Mouse (Mus musculus) megakaryocyte, adult 5-6 weeks (primary cell): ENCODE data around the gene Olfr1275. TPM values are rescaled to one million over a fixed set of nuclear protein-coding genes. Genes with fewer than 3 reads are reported as not detected.

ENCODE experiments used
- ATAC-seq: 2 replicates; pipeline ENCODE4 v1.8.0; 2016; ENCODE audit warnings: mild to moderate bottlenecking, inconsistent platforms; ENCODE audit not compliant: poor library complexity, severe bottlenecking
- total RNA-seq, 2 experiments: library from RNA; stranded (forward) in 1 of 2; stranded (reverse) in 1 of 2; fragments of 153-499, 151-499 nt in 1 of 2; fragments of 221-1000, 200-1000 nt in 1 of 2; gene quantifications; 2 replicates each; pipeline versions ENCODE4 v1.2.3 to v1.2.4; 2015 to 2017

Olfr1275 gene
- total RNA-seq (2015): not detected in 2 replicates
- not detected in 2 replicates for total RNA-seq (2017)

DNA sequence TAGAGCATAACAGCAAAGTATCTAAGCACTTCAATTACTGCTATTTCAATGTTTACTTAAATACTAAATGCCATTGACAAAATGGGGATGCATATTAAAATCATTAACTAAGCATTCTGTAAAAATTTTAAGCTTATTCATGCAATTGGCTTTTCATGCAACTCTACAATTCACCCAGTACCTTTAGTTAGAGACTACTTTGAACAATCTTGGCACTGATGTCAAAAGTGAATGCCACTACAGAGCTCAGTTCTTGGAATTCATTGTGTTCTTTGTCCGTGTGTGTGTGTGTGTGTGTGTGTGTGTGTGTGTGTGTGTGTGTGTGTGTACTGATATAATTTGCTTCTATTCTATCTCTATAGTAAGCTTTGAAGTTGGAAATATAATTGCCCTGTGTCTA, at the start of gene Olfr1275:
Gene Olfr1275, minus strand, starts transcription at position 101 of the 400 bp plus-strand sequence.
- no peak for ATAC-seq

DNA sequence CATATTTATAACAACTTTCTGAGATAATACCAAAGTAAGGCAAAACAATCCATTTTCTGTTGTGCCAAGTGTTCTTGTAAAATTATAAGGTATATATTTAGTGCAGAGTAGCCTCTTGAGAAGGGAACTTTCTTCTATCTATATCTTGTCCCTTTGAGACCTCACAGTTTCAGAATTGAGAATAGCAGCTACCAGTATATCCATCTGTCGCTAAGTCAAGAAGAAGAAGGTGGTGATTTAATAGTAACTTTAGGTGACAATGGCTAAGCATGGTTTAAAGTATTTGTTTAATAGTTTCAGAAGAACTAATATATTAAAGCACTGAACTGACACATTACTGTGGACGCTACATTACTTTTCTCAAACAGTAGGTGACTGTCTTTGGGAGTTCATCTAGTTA, 38.9 kb upstream of the Olfr1275 start, which contains the start of gene Olfr1277:
Gene Olfr1277, minus strand, starts transcription at position 101 of the 400 bp plus-strand sequence.
- no peak for ATAC-seq

DNA sequence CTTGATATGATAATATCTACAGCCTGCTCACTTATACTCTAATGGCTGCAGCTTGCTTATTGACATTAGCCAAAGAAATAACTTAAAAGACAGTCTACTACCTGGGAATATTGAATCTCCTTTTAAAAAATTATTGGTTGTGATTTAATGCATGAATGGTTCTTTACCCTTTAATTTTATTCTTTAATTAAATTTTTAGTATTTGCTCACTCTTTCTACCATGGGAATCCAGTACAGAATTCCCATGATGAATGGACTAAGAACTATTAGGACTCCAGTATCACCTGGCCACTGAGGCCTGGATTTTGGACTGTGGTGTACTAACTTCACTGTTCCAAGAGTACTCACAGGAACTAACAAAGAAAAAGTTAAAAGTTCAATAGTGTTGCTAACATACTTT, 19.1 kb upstream of the Olfr1275 start, which contains the start of gene Olfr1276:
Gene Olfr1276, plus strand, starts transcription at position 301 of the 400 bp plus-strand sequence.
- ATAC-seq: no peak

DNA sequence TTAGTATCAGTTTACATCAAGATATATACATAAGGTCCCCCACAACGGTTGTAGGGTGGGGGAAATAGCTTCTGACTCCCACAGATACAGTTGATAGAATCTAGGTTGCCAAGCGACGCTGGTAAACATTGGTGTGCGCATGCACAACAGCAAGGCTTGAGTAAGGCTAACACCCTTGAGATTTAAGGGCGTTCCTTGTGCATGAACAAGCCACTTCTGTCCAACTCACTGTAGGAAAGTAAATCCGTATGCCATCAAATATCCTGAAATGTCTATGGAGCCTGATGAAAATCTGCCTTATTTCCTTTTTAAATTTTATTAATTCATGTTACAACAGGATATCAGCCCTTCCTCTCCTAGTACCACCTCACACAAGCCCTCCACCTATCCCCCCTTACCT, 5.6 kb downstream of the Olfr1275 start, which contains the start of gene 4930430A15Rik:
Gene 4930430A15Rik, minus strand, starts transcription at position 101 of the 400 bp plus-strand sequence.
- no peak for ATAC-seq

DNA sequence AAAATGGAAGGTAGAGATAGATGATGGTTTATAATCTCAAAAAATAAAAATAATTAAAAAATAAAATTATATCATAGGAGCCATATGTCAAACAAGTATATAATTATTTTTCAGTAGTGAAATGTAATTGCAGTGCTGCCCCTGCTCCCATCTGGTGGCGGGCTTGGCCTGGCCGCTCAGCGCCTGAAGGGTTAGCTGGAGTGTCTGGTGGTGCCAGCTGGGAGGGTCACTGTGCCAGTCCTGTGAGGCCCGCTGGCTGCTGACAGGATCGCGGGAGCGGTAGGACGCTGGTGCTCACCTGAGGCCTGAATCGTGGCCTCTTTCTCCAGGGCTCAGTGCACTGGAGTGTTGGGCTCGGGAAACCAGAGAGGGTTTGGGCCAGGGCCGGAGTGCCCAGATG, 53.0 kb downstream of the Olfr1275 start:
- no peak for ATAC-seq

Other genes starting within 250 kb of the Olfr1275 start
- gene Gm13941, start 129.3 kb downstream of the Olfr1275 start, total RNA-seq (2015): not detected in 2 replicates
- gene Gm13941, start 129.3 kb downstream of the Olfr1275 start, total RNA-seq (2017): not detected in 2 replicates
- gene Gm15130, start 82.3 kb downstream of the Olfr1275 start, total RNA-seq (2015): not detected in 2 replicates
- not detected in 2 replicates for gene Gm15130, start 82.3 kb downstream of the Olfr1275 start, total RNA-seq (2017)
- not detected in 2 replicates for gene 4930430A15Rik, start 5.7 kb downstream of the Olfr1275 start, total RNA-seq (2015)
- gene 4930430A15Rik, start 5.7 kb downstream of the Olfr1275 start, total RNA-seq (2017): not detected in 2 replicates
- gene Olfr1276, start 19.2 kb upstream of the Olfr1275 start, total RNA-seq (2015): not detected in 2 replicates
- gene Olfr1276, start 19.2 kb upstream of the Olfr1275 start, total RNA-seq (2017): not detected in 2 replicates
- gene Olfr1277, start 38.8 kb upstream of the Olfr1275 start, total RNA-seq (2015): not detected in 2 replicates
- not detected in 2 replicates for gene Olfr1277, start 38.8 kb upstream of the Olfr1275 start, total RNA-seq (2017)
- not detected in 2 replicates for gene Olfr1278, start 54.9 kb upstream of the Olfr1275 start, total RNA-seq (2015)
- gene Olfr1278, start 54.9 kb upstream of the Olfr1275 start, total RNA-seq (2017): not detected in 2 replicates
- not detected in 2 replicates for gene Olfr1279, start 65.3 kb upstream of the Olfr1275 start, total RNA-seq (2015)
- gene Olfr1279, start 65.3 kb upstream of the Olfr1275 start, total RNA-seq (2017): not detected in 2 replicates
- not detected in 2 replicates for gene Olfr1280, start 78.7 kb upstream of the Olfr1275 start, total RNA-seq (2015)
- gene Olfr1280, start 78.7 kb upstream of the Olfr1275 start, total RNA-seq (2017): not detected in 2 replicates
- gene Olfr1281, start 91.2 kb upstream of the Olfr1275 start, total RNA-seq (2015): not detected in 2 replicates
- not detected in 2 replicates for gene Olfr1281, start 91.2 kb upstream of the Olfr1275 start, total RNA-seq (2017)
- not detected in 2 replicates for gene Olfr1282, start 100.8 kb upstream of the Olfr1275 start, total RNA-seq (2015)
- not detected in 2 replicates for gene Olfr1282, start 100.8 kb upstream of the Olfr1275 start, total RNA-seq (2017)
- not detected in 2 replicates for gene Olfr1283, start 131.5 kb upstream of the Olfr1275 start, total RNA-seq (2015)
- not detected in 2 replicates for gene Olfr1283, start 131.5 kb upstream of the Olfr1275 start, total RNA-seq (2017)
- not detected in 2 replicates for gene Olfr1284, start 140.2 kb upstream of the Olfr1275 start, total RNA-seq (2015)
- gene Olfr1284, start 140.2 kb upstream of the Olfr1275 start, total RNA-seq (2017): not detected in 2 replicates
- not detected in 2 replicates for gene Olfr1286, start 187.8 kb upstream of the Olfr1275 start, total RNA-seq (2015)
- gene Olfr1286, start 187.8 kb upstream of the Olfr1275 start, total RNA-seq (2017): 0.18 TPM in 1 of 2 replicates, not detected in the other
- not detected in 2 replicates for gene Olfr1287, start 213.9 kb upstream of the Olfr1275 start, total RNA-seq (2015)
- gene Olfr1287, start 213.9 kb upstream of the Olfr1275 start, total RNA-seq (2017): not detected in 2 replicates
- gene Olfr1288, start 238.8 kb upstream of the Olfr1275 start, total RNA-seq (2015): not detected in 2 replicates
- not detected in 2 replicates for gene Olfr1288, start 238.8 kb upstream of the Olfr1275 start, total RNA-seq (2017)
- not detected in 2 replicates for gene Olfr1289, start 245.5 kb upstream of the Olfr1275 start, total RNA-seq (2015)
- gene Olfr1289, start 245.5 kb upstream of the Olfr1275 start, total RNA-seq (2017): not detected in 2 replicates